Mouse (Mus musculus): ENCODE results near the gene Slc4a4. TPM values are rescaled to one million over a fixed set of nuclear protein-coding genes. Genes with fewer than 3 reads are reported as not detected.
"Not testable (repeated sequence)": the region's sequence is repeated elsewhere in the genome, so short reads cannot be mapped to it uniquely, and the experiment has no call there.

The Slc4a4 gene
- polyA plus RNA-seq, 1 experiment from 2014 or later, result 5.9 TPM

- 87% methylated on average over 2 of the region's 2 CpGs for WGBS
- no peak overlapping the region for H3K27ac ChIP-seq (ENCODE audit: low read depth)
These were observed 96.6 kb downstream of the Slc4a4 start for GRCm38 (mm10) chr5:88983170-88983569.

GRCm38 (mm10) chr5:88983652-88984051, 97.0 kb downstream of the Slc4a4 start:
- no peak overlapping the region for H3K4me3 ChIP-seq (ENCODE audit: low read depth, low read length)
- H3K27me3 ChIP-seq (replicated peaks; ENCODE audit: control insufficient read depth, insufficient read depth, low read length), result no peaks in the 10 kb centered on the region
- no peak overlapping the region for H3K4me2 ChIP-seq (ENCODE audit: low read length)
- ATAC-seq (replicated peaks; ENCODE audit: low FRiP score, low TSS enrichment, low read depth) (peak; percentile 78; the same call in 1 of the 2 replicates), DNase-seq (ENCODE audit: low spot score) (no peak)
- no peaks in the 10 kb centered on the region; the same call in 1 of the 2 replicates for H3K4me1 ChIP-seq (replicated peaks; ENCODE audit: control insufficient read depth, insufficient read depth, low read length)
- H3K27ac ChIP-seq (ENCODE audit: low read depth), result no peak overlapping the region
- no peak overlapping the region for H3K9ac ChIP-seq (ENCODE audit: low read length)
- WGBS, result 54% methylated on average over 7 of the region's 7 CpGs
- H3K9me3 ChIP-seq (ENCODE audit: control insufficient read depth, low read length), result no peaks in the 10 kb centered on the region
- H3K36me3 ChIP-seq (ENCODE audit: control insufficient read depth, insufficient read depth, low read length), result no peaks in the 10 kb centered on the region

More at GRCm38 (mm10) chr5:88983170-88983569, 96.6 kb downstream of the Slc4a4 start:
- H3K36me3 ChIP-seq (ENCODE audit: control insufficient read depth, insufficient read depth, low read length), result no peaks in the 10 kb centered on the region
- H3K4me2 ChIP-seq (ENCODE audit: low read length), result no peak overlapping the region
- DNase-seq (ENCODE audit: low spot score) (no peak), ATAC-seq (replicated peaks; ENCODE audit: low FRiP score, low TSS enrichment, low read depth) (no peak)
- no peaks in the 10 kb centered on the region for H3K27me3 ChIP-seq (replicated peaks; ENCODE audit: control insufficient read depth, insufficient read depth, low read length)
- H3K4me1 ChIP-seq (replicated peaks; ENCODE audit: control insufficient read depth, insufficient read depth, low read length), result no peaks in the 10 kb centered on the region; the same call in 1 of the 2 replicates
- no peak overlapping the region for H3K9ac ChIP-seq (ENCODE audit: low read length)
- no peak overlapping the region for H3K4me3 ChIP-seq (ENCODE audit: low read depth, low read length)
- H3K9me3 ChIP-seq (ENCODE audit: control insufficient read depth, low read length), result no peaks in the 10 kb centered on the region

- Histone ChIP-seq H3K4me2 (ENCODE audit: low read length) (no peak overlapping the region), H3K9me3 (ENCODE audit: control insufficient read depth, low read length) (no peaks in the 10 kb centered on the region), H3K27me3 (replicated peaks; ENCODE audit: control insufficient read depth, insufficient read depth, low read length) (no peaks in the 10 kb centered on the region), H3K4me3 (ENCODE audit: low read depth, low read length) (no peak overlapping the region), H3K4me1 (replicated peaks; ENCODE audit: control insufficient read depth, insufficient read depth, low read length) (no peaks in the 10 kb centered on the region), H3K9ac (ENCODE audit: low read length) (no peak overlapping the region), H3K27ac (ENCODE audit: low read depth) (no peak overlapping the region), H3K36me3 (ENCODE audit: control insufficient read depth, insufficient read depth, low read length) (no peaks in the 10 kb centered on the region)
- DNase-seq (ENCODE audit: low spot score) (no peak), ATAC-seq (replicated peaks; ENCODE audit: low FRiP score, low TSS enrichment, low read depth) (no peak)
These were observed 102.4 kb downstream of the Slc4a4 start for GRCm38 (mm10) chr5:88989018-88989417.

- Histone ChIP-seq H3K4me1 (replicated peaks; ENCODE audit: control insufficient read depth, insufficient read depth, low read length) (no peaks in the 10 kb centered on the region; the same call in 1 of the 2 replicates), H3K4me3 (ENCODE audit: low read depth, low read length) (no peak overlapping the region), H3K9me3 (ENCODE audit: control insufficient read depth, low read length) (no peaks in the 10 kb centered on the region), H3K4me2 (ENCODE audit: low read length) (no peak overlapping the region), H3K36me3 (ENCODE audit: control insufficient read depth, insufficient read depth, low read length) (no peaks in the 10 kb centered on the region), H3K27me3 (replicated peaks; ENCODE audit: control insufficient read depth, insufficient read depth, low read length) (no peaks in the 10 kb centered on the region), H3K27ac (ENCODE audit: low read depth) (no peak overlapping the region), H3K9ac (ENCODE audit: low read length) (no peak overlapping the region)
- DNase-seq (ENCODE audit: low spot score) (no peak), ATAC-seq (replicated peaks; ENCODE audit: low FRiP score, low TSS enrichment, low read depth) (no peak)
- 77% methylated on average over 9 of the region's 9 CpGs for WGBS
These were observed 103.7 kb downstream of the Slc4a4 start for GRCm38 (mm10) chr5:88990196-88990747.

GRCm38 (mm10) chr5:88991309-88991708, 104.7 kb downstream of the Slc4a4 start:
- DNase-seq (ENCODE audit: low spot score); H3K27me3 ChIP-seq (replicated peaks; ENCODE audit: control insufficient read depth, insufficient read depth, low read length); H3K4me1 ChIP-seq (replicated peaks; ENCODE audit: control insufficient read depth, insufficient read depth, low read length): not testable (repeated sequence)

GRCm38 (mm10) chr5:88994533-88994932, 107.9 kb downstream of the Slc4a4 start:
- Histone ChIP-seq H3K9ac (ENCODE audit: low read length) (no peak overlapping the region), H3K27me3 (replicated peaks; ENCODE audit: control insufficient read depth, insufficient read depth, low read length) (no peaks in the 10 kb centered on the region)
- ATAC-seq (replicated peaks; ENCODE audit: low FRiP score, low TSS enrichment, low read depth), result 0 out of 2 replicates have a peak, but pooled peaks have one; percentile 43

More at GRCm38 (mm10) chr5:88991309-88991708, 104.7 kb downstream of the Slc4a4 start:
- WGBS, result 56% methylated on average over 2 of the region's 2 CpGs
- not testable (repeated sequence) for H3K9me3 ChIP-seq (ENCODE audit: control insufficient read depth, low read length); H3K4me3 ChIP-seq (ENCODE audit: low read depth, low read length); H3K9ac ChIP-seq (ENCODE audit: low read length); H3K27ac ChIP-seq (ENCODE audit: low read depth); H3K4me2 ChIP-seq (ENCODE audit: low read length); ATAC-seq (replicated peaks; ENCODE audit: low FRiP score, low TSS enrichment, low read depth); H3K36me3 ChIP-seq (ENCODE audit: control insufficient read depth, insufficient read depth, low read length)

GRCm38 (mm10) chr5:88996246-88996645, 109.6 kb downstream of the Slc4a4 start:
- ATAC-seq (replicated peaks; ENCODE audit: low FRiP score, low TSS enrichment, low read depth), result no peak
- no peak overlapping the region for H3K4me2 ChIP-seq (ENCODE audit: low read length)
- no peaks in the 10 kb centered on the region for H3K36me3 ChIP-seq (ENCODE audit: control insufficient read depth, insufficient read depth, low read length)
- H3K27me3 ChIP-seq (replicated peaks; ENCODE audit: control insufficient read depth, insufficient read depth, low read length), result no peaks in the 10 kb centered on the region
- H3K27ac ChIP-seq (ENCODE audit: low read depth), result no peak overlapping the region
- no peaks in the 10 kb centered on the region; the same call in 1 of the 2 replicates for H3K4me1 ChIP-seq (replicated peaks; ENCODE audit: control insufficient read depth, insufficient read depth, low read length)
- no peaks in the 10 kb centered on the region for H3K9me3 ChIP-seq (ENCODE audit: control insufficient read depth, low read length)
- 96% methylated on average over 8 of the region's 8 CpGs for WGBS
- H3K9ac ChIP-seq (ENCODE audit: low read length), result no peak overlapping the region
- H3K4me3 ChIP-seq (ENCODE audit: low read depth, low read length), result no peak overlapping the region
- DNase-seq (ENCODE audit: low spot score), result no peak

More at GRCm38 (mm10) chr5:88994533-88994932, 107.9 kb downstream of the Slc4a4 start:
- Histone ChIP-seq H3K4me2 (ENCODE audit: low read length) (no peak overlapping the region), H3K27ac (ENCODE audit: low read depth) (no peak overlapping the region), H3K4me3 (ENCODE audit: low read depth, low read length) (no peak overlapping the region), H3K4me1 (replicated peaks; ENCODE audit: control insufficient read depth, insufficient read depth, low read length) (no peaks in the 10 kb centered on the region; the same call in 1 of the 2 replicates), H3K36me3 (ENCODE audit: control insufficient read depth, insufficient read depth, low read length) (no peaks in the 10 kb centered on the region), H3K9me3 (ENCODE audit: control insufficient read depth, low read length) (no peaks in the 10 kb centered on the region)
- no peak for DNase-seq (ENCODE audit: low spot score)
- WGBS, result 86% methylated on average over 5 of the region's 5 CpGs

GRCm38 (mm10) chr5:88997277-88997676, 110.7 kb downstream of the Slc4a4 start:
- Histone ChIP-seq H3K9me3 (ENCODE audit: control insufficient read depth, low read length) (no peaks in the 10 kb centered on the region), H3K27me3 (replicated peaks; ENCODE audit: control insufficient read depth, insufficient read depth, low read length) (no peaks in the 10 kb centered on the region), H3K4me1 (replicated peaks; ENCODE audit: control insufficient read depth, insufficient read depth, low read length) (no peaks in the 10 kb centered on the region; the same call in 1 of the 2 replicates), H3K4me3 (ENCODE audit: low read depth, low read length) (no peak overlapping the region), H3K4me2 (ENCODE audit: low read length) (no peak overlapping the region), H3K9ac (ENCODE audit: low read length) (no peak overlapping the region), H3K27ac (ENCODE audit: low read depth) (no peak overlapping the region), H3K36me3 (ENCODE audit: control insufficient read depth, insufficient read depth, low read length) (no peaks in the 10 kb centered on the region)
- DNase-seq (ENCODE audit: low spot score) (no peak), ATAC-seq (replicated peaks; ENCODE audit: low FRiP score, low TSS enrichment, low read depth) (no peak)
- 89% methylated on average over 6 of the region's 6 CpGs for WGBS

GRCm38 (mm10) chr5:88999793-89000192, 113.2 kb downstream of the Slc4a4 start:
- Histone ChIP-seq H3K4me2 (ENCODE audit: low read length) (no peak overlapping the region), H3K4me1 (replicated peaks; ENCODE audit: control insufficient read depth, insufficient read depth, low read length) (no peaks in the 10 kb centered on the region), H3K36me3 (ENCODE audit: control insufficient read depth, insufficient read depth, low read length) (no peaks in the 10 kb centered on the region), H3K27me3 (replicated peaks; ENCODE audit: control insufficient read depth, insufficient read depth, low read length) (no peaks in the 10 kb centered on the region), H3K4me3 (ENCODE audit: low read depth, low read length) (no peak overlapping the region), H3K9me3 (ENCODE audit: control insufficient read depth, low read length) (no peaks in the 10 kb centered on the region), H3K27ac (ENCODE audit: low read depth) (no peak overlapping the region), H3K9ac (ENCODE audit: low read length) (no peak overlapping the region)
- WGBS, result 89% methylated on average over 6 of the region's 6 CpGs
- no peak for ATAC-seq (replicated peaks; ENCODE audit: low FRiP score, low TSS enrichment, low read depth)
- no peak for DNase-seq (ENCODE audit: low spot score)
